Comparison of ENCODE assay signal across 24 mouse cellular contexts in genomic region chr5:105974576-105975177, GRCm38 (mm10).
DNase-seq lines count a peak whose midpoint lies in the region; ATAC-seq and TF ChIP-seq lines count a peak whose summit lies in the region.
"Had no signal": no experiment of that assay in that cellular context is flagged by ENCODE, and none has a peak within 500 bp of the region (broad histone marks: within the 10 kb centered on the region; RNA-seq: fewer than 3 reads in every experiment).

No protein-coding gene starts in this region.

- H3K4me1 ChIP-seq in forebrain, postnatal 0 days (ENCODE audit: insufficient read depth): no peaks in the 10 kb centered on the region
- H3K4me1 ChIP-seq in forebrain, embryonic 16.5 days (replicated peaks; ENCODE audit: control insufficient read depth, insufficient read depth, low read length): peaks cover 8% of the 10 kb centered on the region
- peaks cover 20% of the 10 kb centered on the region for H3K4me1 ChIP-seq in midbrain, embryonic 10.5 days
- peaks cover 24% of the 10 kb centered on the region for H3K4me1 ChIP-seq in midbrain, embryonic 16.5 days (ENCODE audit: control insufficient read depth, insufficient read depth, low read length)
- H3K4me1 ChIP-seq: stomach, embryonic 15.5 days had no signal

- peaks cover 3% of the 10 kb centered on the region; the same call in 1 of the 2 replicates for H3K27me3 ChIP-seq in forebrain, postnatal 0 days (ENCODE audit: insufficient read depth, low read length)
- 0 out of 2 replicates have a peak, but pooled peaks cover 2% of the 10 kb centered on the region for H3K27me3 ChIP-seq in forebrain, embryonic 16.5 days (replicated peaks; ENCODE audit: control insufficient read depth, insufficient read depth, low read length)
- no peaks in the 10 kb centered on the region for H3K27me3 ChIP-seq in midbrain, embryonic 10.5 days (ENCODE audit: low read depth, poor library complexity, severe bottlenecking)
- no peaks in the 10 kb centered on the region for H3K27me3 ChIP-seq in midbrain, embryonic 16.5 days (ENCODE audit: control insufficient read depth, insufficient read depth, low read depth, low read length)
- H3K27me3 ChIP-seq: heart, embryonic 13.5 days; neural tube, embryonic 13.5 days; stomach, embryonic 15.5 days had no signal

- H3K36me3 ChIP-seq in forebrain, postnatal 0 days (ENCODE audit: insufficient read depth): no peaks in the 10 kb centered on the region
- H3K36me3 ChIP-seq in forebrain, embryonic 16.5 days (ENCODE audit: control insufficient read depth, insufficient read depth): no peaks in the 10 kb centered on the region
- H3K36me3 ChIP-seq in midbrain, embryonic 10.5 days: no peaks in the 10 kb centered on the region
- no peaks in the 10 kb centered on the region for H3K36me3 ChIP-seq in midbrain, embryonic 16.5 days (ENCODE audit: control insufficient read depth, insufficient read depth, low read length)
- H3K36me3 ChIP-seq: heart, embryonic 13.5 days; neural tube, embryonic 13.5 days; stomach, embryonic 15.5 days had no signal

- no peak overlapping the region for H3K27ac ChIP-seq in forebrain, postnatal 0 days (ENCODE audit: low read depth, low read length)
- no peak overlapping the region for H3K27ac ChIP-seq in forebrain, embryonic 16.5 days (ENCODE audit: low read length)
- H3K27ac ChIP-seq in midbrain, embryonic 10.5 days (replicated peaks): 0 out of 2 replicates have a peak overlapping the region, but pooled peaks have one; percentile 13
- H3K27ac ChIP-seq in midbrain, embryonic 16.5 days (ENCODE audit: low read length): peak overlapping the region; percentile 6
- H3K27ac ChIP-seq: heart, embryonic 13.5 days; layer of hippocampus, adult 2 months; liver, embryonic 14.5 days; neural tube, embryonic 13.5 days; stomach, embryonic 15.5 days had no signal

- no peaks in the 10 kb centered on the region for H3K9me3 ChIP-seq in forebrain, postnatal 0 days (ENCODE audit: low read length)
- no peaks in the 10 kb centered on the region for H3K9me3 ChIP-seq in forebrain, embryonic 16.5 days (ENCODE audit: control insufficient read depth, low read length)
- H3K9me3 ChIP-seq in midbrain, embryonic 10.5 days (replicated peaks): no peaks in the 10 kb centered on the region
- H3K9me3 ChIP-seq in midbrain, embryonic 16.5 days (replicated peaks; ENCODE audit: control insufficient read depth, low read length, poor library complexity, severe bottlenecking): no peaks in the 10 kb centered on the region
- H3K9me3 ChIP-seq: heart, embryonic 13.5 days; neural tube, embryonic 13.5 days; stomach, embryonic 15.5 days had no signal

- H3K4me2 ChIP-seq in forebrain, postnatal 0 days (ENCODE audit: low read depth): no peak overlapping the region
- H3K4me2 ChIP-seq in forebrain, embryonic 16.5 days (ENCODE audit: low read length): no peak overlapping the region
- H3K4me2 ChIP-seq in midbrain, embryonic 16.5 days (ENCODE audit: low read length): peak overlapping the region; percentile 57
- H3K4me2 ChIP-seq: stomach, embryonic 15.5 days had no signal

- no peak for ATAC-seq in forebrain, postnatal 0 days
- no peak for ATAC-seq in forebrain, embryonic 16.5 days
- ATAC-seq in midbrain, embryonic 16.5 days: peak; percentile 73; the same call in 1 of the 2 replicates
- ATAC-seq: intestine, postnatal 0 days had no signal

- peak; percentile 8 for DNase-seq in forebrain, postnatal 0 days
- DNase-seq in brain, embryonic 14.5 days (ENCODE audit: low read depth): peak; percentile 79
- no peak for DNase-seq in midbrain, embryonic 10.5 days (ENCODE audit: low spot score)
- DNase-seq in cerebellum, adult 8-10 months: no peak
- no peak for DNase-seq in adrenal gland, postnatal 4 days (ENCODE audit: low spot score in 2 of 2)
- DNase-seq: adrenal gland, postnatal 36 days; cerebellum, adult 18-20 months; cerebellum, postnatal 25 days; heart, postnatal 14 days; kidney, postnatal 25 days; layer of hippocampus, postnatal 36 days; lung, postnatal 4 days; right cerebral cortex, adult 18-20 months; right cerebral cortex, postnatal 4 days; thymus, postnatal 25 days had no signal

- no peak for TF ChIP-seq POLR2A in brain, embryonic 14.5 days (IDR thresholded peaks at IDR 0.05; ENCODE audit: borderline replicate concordance, extremely low read depth, insufficient read depth, insufficient read length, poor library complexity, severe bottlenecking)

- 50% methylated on average over 18 of the region's 18 CpGs for WGBS in forebrain, postnatal 0 days
- 50% methylated on average over 18 of the region's 18 CpGs for WGBS in forebrain, embryonic 16.5 days
- WGBS in midbrain, embryonic 10.5 days: 74% methylated on average over 18 of the region's 18 CpGs
- WGBS in midbrain, embryonic 16.5 days: 25% methylated on average over 18 of the region's 18 CpGs

- no peak overlapping the region for H3K9ac ChIP-seq in forebrain, postnatal 0 days
- no peak overlapping the region for H3K9ac ChIP-seq in forebrain, embryonic 16.5 days (replicated peaks; ENCODE audit: low read depth, low read length)
- no peak overlapping the region for H3K9ac ChIP-seq in midbrain, embryonic 16.5 days (ENCODE audit: low read depth, low read length)
- H3K9ac ChIP-seq: heart, embryonic 13.5 days; liver, embryonic 14.5 days; neural tube, embryonic 13.5 days; stomach, embryonic 15.5 days had no signal

- no peak overlapping the region for H3K4me3 ChIP-seq in forebrain, postnatal 0 days (ENCODE audit: low read depth, low read length)
- no peak overlapping the region for H3K4me3 ChIP-seq in forebrain, embryonic 16.5 days (replicated peaks; ENCODE audit: low read length)
- H3K4me3 ChIP-seq in midbrain, embryonic 10.5 days: no peak overlapping the region
- H3K4me3 ChIP-seq in midbrain, embryonic 16.5 days (ENCODE audit: low read depth, low read length): no peak overlapping the region
- H3K4me3 ChIP-seq: layer of hippocampus, adult 2 months; myocyte; neural tube, embryonic 13.5 days; stomach, embryonic 15.5 days had no signal

- TF ChIP-seq CTCF in forebrain, postnatal 0 days (IDR thresholded peaks at IDR 0.05; ENCODE audit: low read depth): no peak
- TF ChIP-seq CTCF in brain, embryonic 14.5 days (IDR thresholded peaks at IDR 0.05; ENCODE audit: borderline replicate concordance, extremely low read depth, insufficient read depth, insufficient read length): no peak

Comparison
In these comparisons a context has a peak if more than half of its experiments do, and no peak if none do; other contexts are left out.
1. DNase-seq: peak in forebrain, postnatal 0 days (single experiment) and brain, embryonic 14.5 days (single experiment); none in midbrain, embryonic 10.5 days (single experiment), cerebellum, adult 8-10 months (single experiment) and adrenal gland, postnatal 4 days (0 of 2).
2. H3K27ac ChIP-seq: peak in midbrain, embryonic 10.5 days (single experiment) and midbrain, embryonic 16.5 days (single experiment); none in forebrain, postnatal 0 days (single experiment) and forebrain, embryonic 16.5 days (single experiment).